Mouse (Mus musculus): ENCODE measurements around the gene Hoxc10. TPM values are rescaled to one million over a fixed set of nuclear protein-coding genes. Genes with fewer than 3 reads are reported as not detected.

The Hoxc10 gene
- polyA plus RNA-seq, 1 experiment from 2014 or later = not detected

DNA sequence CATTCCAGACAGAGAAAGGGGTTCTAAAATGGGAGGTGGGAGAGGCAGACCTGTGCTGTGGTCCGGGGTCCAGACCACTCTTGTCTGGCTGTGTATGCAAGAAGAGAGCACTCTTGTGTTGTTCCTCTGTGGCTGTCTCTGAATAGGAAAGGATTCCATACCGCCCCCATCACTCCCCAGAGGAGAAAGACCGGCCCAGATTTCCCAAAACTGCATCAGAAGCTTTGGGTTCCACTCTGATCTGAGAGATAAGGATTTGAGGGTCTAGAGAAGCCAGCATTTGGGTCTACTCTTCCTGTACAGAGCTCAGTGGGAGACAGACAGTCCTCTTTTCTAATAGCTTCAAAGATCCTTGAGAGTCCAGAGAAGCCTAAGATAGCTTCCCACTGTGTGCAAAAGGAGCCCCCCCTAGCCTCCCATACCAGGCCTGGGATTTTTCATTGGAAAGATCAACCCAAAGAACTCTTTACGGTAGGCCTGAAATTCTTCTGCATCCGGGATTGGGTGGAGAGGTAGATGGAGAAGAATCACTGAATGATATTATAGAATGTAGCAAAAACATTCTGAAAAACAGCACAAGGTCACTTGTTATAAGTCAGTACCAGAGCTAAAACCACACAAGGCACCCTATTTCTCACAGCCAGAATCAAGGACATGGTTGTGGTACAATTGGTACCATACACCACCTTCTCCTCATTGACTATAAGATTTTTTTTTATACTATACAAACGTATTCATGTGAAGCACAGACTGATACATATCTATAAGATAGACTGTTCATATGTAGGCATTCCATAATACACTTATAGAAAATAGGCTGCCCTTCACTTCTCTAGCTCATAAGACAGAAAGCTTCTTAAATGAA, 43.7 kb upstream of the Hoxc10 start:
- no peak overlapping the region for H3K9ac ChIP-seq (ENCODE audit: low read depth, low read length)
- no peak overlapping the region for H3K4me2 ChIP-seq (ENCODE audit: low read depth, low read length)
- H3K9me3 ChIP-seq (replicated peaks; ENCODE audit: control insufficient read depth, low read length) = no peaks in the 10 kb centered on the region
- WGBS (ENCODE audit: insufficient replicate concordance) = 6% methylated on average over 6 of the region's 6 CpGs
- ATAC-seq (ENCODE audit: low read depth) = no peak
- peaks cover 91% of the 10 kb centered on the region for H3K27me3 ChIP-seq (ENCODE audit: control insufficient read depth, insufficient read depth, low read depth, low read length)
- no peak overlapping the region for H3K4me3 ChIP-seq (ENCODE audit: low read depth, low read length)
- H3K27ac ChIP-seq (ENCODE audit: low read length) = no peak overlapping the region
- no peaks in the 10 kb centered on the region for H3K36me3 ChIP-seq (ENCODE audit: control insufficient read depth, insufficient read depth)
- no peaks in the 10 kb centered on the region; the same call in 1 of the 2 replicates for H3K4me1 ChIP-seq (ENCODE audit: control insufficient read depth, low read depth, low read length)

DNA sequence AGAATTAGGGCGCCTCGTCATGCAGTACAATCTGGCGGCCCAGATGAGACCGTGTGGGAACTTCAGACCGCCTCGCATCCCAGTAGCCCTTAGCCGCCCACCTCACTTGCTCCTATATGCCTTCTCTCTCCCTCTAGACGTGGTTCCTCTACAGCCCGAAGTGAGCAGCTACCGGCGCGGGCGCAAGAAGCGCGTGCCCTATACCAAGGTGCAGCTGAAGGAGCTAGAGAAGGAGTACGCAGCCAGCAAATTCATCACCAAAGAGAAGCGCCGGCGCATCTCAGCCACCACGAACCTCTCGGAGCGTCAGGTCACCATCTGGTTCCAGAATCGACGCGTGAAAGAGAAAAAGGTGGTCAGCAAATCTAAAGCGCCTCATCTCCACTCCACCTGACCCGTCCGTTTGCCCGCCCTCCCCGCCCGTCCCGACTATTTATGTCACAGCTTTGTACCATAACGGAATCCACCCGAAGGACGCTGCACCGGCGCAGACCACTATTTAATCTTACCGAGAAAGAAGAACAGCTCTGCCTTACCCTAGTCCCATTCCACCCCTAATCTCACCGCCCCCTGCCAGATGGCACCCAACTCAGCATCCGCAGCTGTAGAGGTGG, 39.5 kb upstream of the Hoxc10 start:
- peaks cover 92% of the 10 kb centered on the region for H3K27me3 ChIP-seq (ENCODE audit: control insufficient read depth, insufficient read depth, low read depth, low read length)
- no peak overlapping the region for H3K9ac ChIP-seq (ENCODE audit: low read depth, low read length)
- no peaks in the 10 kb centered on the region for H3K36me3 ChIP-seq (ENCODE audit: control insufficient read depth, insufficient read depth)
- H3K27ac ChIP-seq (ENCODE audit: low read length) = no peak overlapping the region
- H3K4me1 ChIP-seq (ENCODE audit: control insufficient read depth, low read depth, low read length) = no peaks in the 10 kb centered on the region
- no peaks in the 10 kb centered on the region for H3K9me3 ChIP-seq (replicated peaks; ENCODE audit: control insufficient read depth, low read length)
- no peak overlapping the region for H3K4me2 ChIP-seq (ENCODE audit: low read depth, low read length)
- no peak overlapping the region for H3K4me3 ChIP-seq (ENCODE audit: low read depth, low read length)
- 1% methylated on average over 38 of the region's 40 CpGs for WGBS (ENCODE audit: insufficient replicate concordance)
- no peak for ATAC-seq (ENCODE audit: low read depth)

- H3K27me3 ChIP-seq (ENCODE audit: control insufficient read depth, insufficient read depth, low read depth, low read length) = peaks cover 99% of the 10 kb centered on the region
- no peaks in the 10 kb centered on the region for H3K36me3 ChIP-seq (ENCODE audit: control insufficient read depth, insufficient read depth)
- H3K9ac ChIP-seq (ENCODE audit: low read depth, low read length) = no peak overlapping the region
- no peak overlapping the region for H3K4me2 ChIP-seq (ENCODE audit: low read depth, low read length)
- 3% methylated on average over 23 of the region's 23 CpGs for WGBS (ENCODE audit: insufficient replicate concordance)
- no peaks in the 10 kb centered on the region for H3K9me3 ChIP-seq (replicated peaks; ENCODE audit: control insufficient read depth, low read length)
- H3K4me1 ChIP-seq (ENCODE audit: control insufficient read depth, low read depth, low read length) = no peaks in the 10 kb centered on the region
- H3K27ac ChIP-seq (ENCODE audit: low read length) = no peak overlapping the region
- H3K4me3 ChIP-seq (ENCODE audit: low read depth, low read length) = no peak overlapping the region
- no peak for ATAC-seq (ENCODE audit: low read depth)
Observed at GRCm38 (mm10) chr15:102931706-102932358, 34.8 kb upstream of the Hoxc10 start.

GRCm38 (mm10) chr15:102934438-102934837, 32.2 kb upstream of the Hoxc10 start:
- Histone ChIP-seq H3K27ac (ENCODE audit: low read length) (no peak overlapping the region), H3K4me1 (ENCODE audit: control insufficient read depth, low read depth, low read length) (no peaks in the 10 kb centered on the region), H3K9me3 (replicated peaks; ENCODE audit: control insufficient read depth, low read length) (no peaks in the 10 kb centered on the region), H3K36me3 (ENCODE audit: control insufficient read depth, insufficient read depth) (no peaks in the 10 kb centered on the region), H3K9ac (ENCODE audit: low read depth, low read length) (no peak overlapping the region), H3K4me2 (ENCODE audit: low read depth, low read length) (no peak overlapping the region), H3K4me3 (ENCODE audit: low read depth, low read length) (no peak overlapping the region), H3K27me3 (ENCODE audit: control insufficient read depth, insufficient read depth, low read depth, low read length) (peaks cover 100% of the 10 kb centered on the region)
- WGBS (ENCODE audit: insufficient replicate concordance) = 4% methylated on average over 12 of the region's 12 CpGs
- ATAC-seq (ENCODE audit: low read depth) = no peak

GRCm38 (mm10) chr15:102934897-102935296, 31.7 kb upstream of the Hoxc10 start:
- no peak overlapping the region for H3K4me3 ChIP-seq (ENCODE audit: low read depth, low read length)
- H3K9me3 ChIP-seq (replicated peaks; ENCODE audit: control insufficient read depth, low read length) = no peaks in the 10 kb centered on the region
- H3K4me1 ChIP-seq (ENCODE audit: control insufficient read depth, low read depth, low read length) = no peaks in the 10 kb centered on the region
- H3K4me2 ChIP-seq (ENCODE audit: low read depth, low read length) = no peak overlapping the region
- no peak overlapping the region for H3K9ac ChIP-seq (ENCODE audit: low read depth, low read length)
- no peak overlapping the region for H3K27ac ChIP-seq (ENCODE audit: low read length)
- 1% methylated on average over 27 of the region's 27 CpGs for WGBS (ENCODE audit: insufficient replicate concordance)
- no peaks in the 10 kb centered on the region for H3K36me3 ChIP-seq (ENCODE audit: control insufficient read depth, insufficient read depth)
- ATAC-seq (ENCODE audit: low read depth) = no peak
- peaks cover 100% of the 10 kb centered on the region for H3K27me3 ChIP-seq (ENCODE audit: control insufficient read depth, insufficient read depth, low read depth, low read length)

- Histone ChIP-seq H3K27ac (ENCODE audit: low read length) (no peak within 1 kb of the TSS), H3K4me2 (ENCODE audit: low read depth, low read length) (no peak within 1 kb of the TSS), H3K27me3 (ENCODE audit: control insufficient read depth, insufficient read depth, low read depth, low read length) (peaks cover 100% of the 10 kb centered on the region), H3K36me3 (ENCODE audit: control insufficient read depth, insufficient read depth) (no peaks in the 10 kb centered on the region), H3K9ac (ENCODE audit: low read depth, low read length) (no peak within 1 kb of the TSS), H3K9me3 (replicated peaks; ENCODE audit: control insufficient read depth, low read length) (no peaks in the 10 kb centered on the region), H3K4me1 (ENCODE audit: control insufficient read depth, low read depth, low read length) (no peaks in the 10 kb centered on the region), H3K4me3 (ENCODE audit: low read depth, low read length) (no peak within 1 kb of the TSS)
- no peak for ATAC-seq (ENCODE audit: low read depth)
- WGBS (ENCODE audit: insufficient replicate concordance) = 2% methylated on average over 31 of the region's 31 CpGs
Observed at GRCm38 (mm10) chr15:102936279-102936972, 30.2 kb upstream of the Hoxc10 start, which contains the start of gene Hoxc12. Gene Hoxc12 (plus strand): TSS chr15:102936757.

DNA sequence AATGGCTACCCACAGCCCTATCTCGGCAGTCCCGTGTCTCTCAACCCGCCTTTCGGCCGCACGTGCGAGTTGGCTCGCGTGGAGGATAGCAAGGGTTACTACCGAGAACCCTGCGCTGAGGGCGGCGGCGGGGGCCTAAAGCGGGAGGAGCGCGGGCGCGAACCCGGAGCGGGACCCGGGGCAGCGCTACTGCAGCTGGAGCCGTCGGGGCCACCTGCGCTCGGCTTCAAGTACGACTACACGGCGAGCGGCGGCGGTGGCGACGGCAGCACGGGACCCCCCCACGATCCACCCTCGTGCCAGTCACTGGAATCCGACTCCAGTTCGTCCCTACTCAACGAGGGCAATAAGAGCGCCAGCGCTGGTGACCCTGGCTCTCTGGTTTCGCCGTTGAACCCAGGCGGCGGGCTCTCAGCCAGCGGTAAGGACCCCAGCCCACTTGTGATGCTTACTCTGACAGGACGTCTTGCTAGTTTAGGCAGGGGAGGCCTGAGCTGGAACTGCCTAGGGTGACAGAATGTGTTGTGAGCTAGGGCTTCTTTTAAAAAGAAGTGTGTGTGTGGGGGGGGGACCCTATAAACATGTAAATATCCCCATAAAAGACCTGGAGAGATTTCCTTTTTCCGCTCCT, 29.4 kb upstream of the Hoxc10 start:
- Histone ChIP-seq H3K4me3 (ENCODE audit: low read depth, low read length) (no peak overlapping the region), H3K9ac (ENCODE audit: low read depth, low read length) (no peak overlapping the region), H3K27me3 (ENCODE audit: control insufficient read depth, insufficient read depth, low read depth, low read length) (peaks cover 100% of the 10 kb centered on the region), H3K4me2 (ENCODE audit: low read depth, low read length) (no peak overlapping the region), H3K36me3 (ENCODE audit: control insufficient read depth, insufficient read depth) (no peaks in the 10 kb centered on the region), H3K4me1 (ENCODE audit: control insufficient read depth, low read depth, low read length) (no peaks in the 10 kb centered on the region), H3K9me3 (replicated peaks; ENCODE audit: control insufficient read depth, low read length) (no peaks in the 10 kb centered on the region), H3K27ac (ENCODE audit: low read length) (no peak overlapping the region)
- no peak for ATAC-seq (ENCODE audit: low read depth)
- 2% methylated on average over 50 of the region's 50 CpGs for WGBS (ENCODE audit: insufficient replicate concordance)

- Histone ChIP-seq H3K27me3 (ENCODE audit: control insufficient read depth, insufficient read depth, low read depth, low read length) (peaks cover 98% of the 10 kb centered on the region), H3K4me3 (ENCODE audit: low read depth, low read length) (no peak overlapping the region), H3K27ac (ENCODE audit: low read length) (no peak overlapping the region), H3K36me3 (ENCODE audit: control insufficient read depth, insufficient read depth) (no peaks in the 10 kb centered on the region), H3K4me2 (ENCODE audit: low read depth, low read length) (no peak overlapping the region), H3K9ac (ENCODE audit: low read depth, low read length) (no peak overlapping the region), H3K4me1 (ENCODE audit: control insufficient read depth, low read depth, low read length) (no peaks in the 10 kb centered on the region), H3K9me3 (replicated peaks; ENCODE audit: control insufficient read depth, low read length) (no peaks in the 10 kb centered on the region)
- 3% methylated on average over 34 of the region's 34 CpGs for WGBS (ENCODE audit: insufficient replicate concordance)
- ATAC-seq (ENCODE audit: low read depth) = no peak
Observed at GRCm38 (mm10) chr15:102939256-102940155, 27.1 kb upstream of the Hoxc10 start.

Data from liver, embryonic 16.5 days (tissue).